ENCODE assay signal across 12 mouse cellular contexts in the genomic region with DNA sequence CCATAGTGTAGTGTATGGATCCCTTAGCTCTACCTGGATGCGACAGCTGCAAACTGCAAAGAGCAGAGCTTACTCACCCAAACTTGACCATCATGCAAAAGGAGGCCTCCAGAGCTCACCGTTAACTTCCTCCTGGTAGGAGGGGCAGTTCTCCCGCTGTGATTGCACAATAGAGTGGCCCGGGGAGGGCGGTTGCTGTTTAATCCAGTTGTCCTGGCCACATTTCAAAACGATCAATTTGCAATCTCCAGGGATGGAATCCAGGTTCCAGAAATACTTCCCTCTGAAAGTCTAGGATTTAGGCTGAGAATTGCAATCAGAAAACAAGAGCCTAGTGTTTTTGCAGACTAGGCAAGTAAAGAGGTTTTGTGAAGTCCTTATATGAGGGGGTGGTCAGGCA. TPM values are rescaled to one million over a fixed set of nuclear protein-coding genes. Genes with fewer than 3 reads are reported as not detected.
A peak's percentile ranks its signal among the peaks of the same experiment; 100 is the strongest.
DNase-seq lines count a peak whose midpoint lies in the region; ATAC-seq and TF ChIP-seq lines count a peak whose summit lies in the region.
"Had no signal": no experiment of that assay in that cellular context is flagged by ENCODE, and none has a peak within 500 bp of the region (broad histone marks: within the 10 kb centered on the region; RNA-seq: fewer than 3 reads in every experiment).

No protein-coding gene starts in this region.

- H3K9ac ChIP-seq in liver, embryonic 11.5 days (ENCODE audit: low read depth, low read length), result no peak overlapping the region

- H3K27me3 ChIP-seq in liver, embryonic 11.5 days (replicated peaks; ENCODE audit: control insufficient read depth, insufficient read depth, low read length), result peaks cover 9% of the 10 kb centered on the region

- no peak overlapping the region for H3K4me2 ChIP-seq in liver, embryonic 11.5 days

- 0 out of 2 replicates have a peak, but pooled peaks have one; percentile 26 for ATAC-seq in liver, embryonic 11.5 days (replicated peaks; ENCODE audit: low FRiP score)

- intact Hi-C loops in gastrocnemius, adult 2 months (cut with DNase I), result no loop called here
- intact Hi-C loops in gastrocnemius, postnatal 14 days (cut with DNase I; ENCODE audit: low total_unique reads), result no loop called here

- 9% methylated on average over 6 of the region's 6 CpGs for WGBS in liver, embryonic 11.5 days

- H3K27ac ChIP-seq in gastrocnemius, adult 2 months, result no peak overlapping the region
- no peak overlapping the region for H3K27ac ChIP-seq in liver, embryonic 11.5 days (ENCODE audit: low read depth, low read length)

- no peak overlapping the region; the same call in 1 of the 2 replicates for H3K4me3 ChIP-seq in gastrocnemius, adult 2 months
- H3K4me3 ChIP-seq in liver, embryonic 11.5 days (ENCODE audit: low read depth, low read length), result no peak overlapping the region

- TF ChIP-seq CTCF in gastrocnemius, adult 2 months (IDR thresholded peaks at IDR 0.05), result no peak

- no peaks in the 10 kb centered on the region for H3K4me1 ChIP-seq in liver, embryonic 11.5 days (replicated peaks; ENCODE audit: control insufficient read depth, insufficient read depth, low read length)

- no peaks in the 10 kb centered on the region for H3K36me3 ChIP-seq in liver, embryonic 11.5 days (ENCODE audit: control insufficient read depth, insufficient read depth, low read length)

- no peaks in the 10 kb centered on the region for H3K9me3 ChIP-seq in liver, embryonic 11.5 days (ENCODE audit: control insufficient read depth, low read length)

- peak; percentile 35 for DNase-seq in gastrocnemius, adult 2 months
- DNase-seq in gastrocnemius, postnatal 14 days, result no peak
- peak; percentile 24 for DNase-seq in urinary bladder, postnatal 14 days (ENCODE audit: low spot score)
- DNase-seq in urinary bladder, adult 2 months (ENCODE audit: low spot score), result no peak
- DNase-seq in liver, embryonic 11.5 days (ENCODE audit: low spot score), result no peak
- peak; percentile 13 for DNase-seq in skeletal muscle tissue, adult 2 months (ENCODE audit: low read depth, low spot score)
- no peak for DNase-seq in ovary, postnatal 36 days (ENCODE audit: low spot score)
- DNase-seq in T-cell, adult 2 months (ENCODE audit: low spot score), result no peak
- DNase-seq: midbrain, embryonic 14.5 days; right cerebral cortex, adult 18-20 months had no signal

RNA-seq across cellular contexts. Expression of a gene that starts 26.9 kb away (rescaled TPM):
- total RNA-seq in gastrocnemius, adult 2 months (2021), result not detected
- under 1 TPM in 1 of 2 experiments, not detected in 1; 0.10 TPM for total RNA-seq in gastrocnemius, postnatal 14 days (2021)
- polyA plus RNA-seq in urinary bladder, adult 2 months (2012; rRNA removed), result not detected in 2 replicates
- polyA plus RNA-seq in liver, embryonic 11.5 days (2014; fragmentation: Nextera tagmentation; extraction: Ambion mirVana), result 0.10 TPM in 2 replicates
- polyA plus RNA-seq: heart, embryonic 14.5 days; testis, adult 2 months had no signal

RNA-seq across cellular contexts. Expression of a gene that starts 26.9 kb away (rescaled TPM):
- under 1 TPM; 0.23 to 0.36 TPM for total RNA-seq in gastrocnemius, adult 2 months (2021)
- total RNA-seq in gastrocnemius, postnatal 14 days (2021), result under 1 TPM; 0.25 to 0.33 TPM
- 0.40 and 0.91 TPM in 2 replicates for polyA plus RNA-seq in urinary bladder, adult 2 months (2012; rRNA removed)
- 0.77 and 0.97 TPM in 2 replicates for polyA plus RNA-seq in liver, embryonic 11.5 days (2014; fragmentation: Nextera tagmentation; extraction: Ambion mirVana)

Comparison
In these comparisons a context has a peak if more than half of its experiments do, and no peak if none do; other contexts are left out.
1. DNase-seq: peak in gastrocnemius, adult 2 months (single experiment), urinary bladder, postnatal 14 days (single experiment) and skeletal muscle tissue, adult 2 months (single experiment); none in gastrocnemius, postnatal 14 days (single experiment), urinary bladder, adult 2 months (single experiment), liver, embryonic 11.5 days (single experiment), ovary, postnatal 36 days (single experiment) and T-cell, adult 2 months (single experiment).